Mouse (Mus musculus): ENCODE data around the gene Chst5. TPM values are rescaled to one million over a fixed set of nuclear protein-coding genes. Genes with fewer than 3 reads are reported as not detected.

The Chst5 gene
- polyA plus RNA-seq, 1 experiment: 0.09 TPM

GRCm38 (mm10) chr8:111924976-111925375 lies 14.7 kb upstream of the Chst5 start:
- H3K4me1 ChIP-seq (ENCODE audit: control insufficient read depth, insufficient read depth, insufficient read length, low read length): peaks cover 2% of the 10 kb centered on the region; the same call in 1 of the 2 replicates
- no peaks in the 10 kb centered on the region for H3K36me3 ChIP-seq (ENCODE audit: control insufficient read depth, insufficient read depth, low read length)
- no peaks in the 10 kb centered on the region for H3K27me3 ChIP-seq (ENCODE audit: control insufficient read depth, insufficient read depth, low read length)
- H3K27ac ChIP-seq (ENCODE audit: insufficient read depth, low read depth, low read length): no peak overlapping the region
- WGBS: 50% methylated on average over 7 of the region's 7 CpGs
- TF ChIP-seq CTCF (IDR thresholded peaks at IDR 0.05; ENCODE audit: extremely low read depth, insufficient read length, insufficient replicate concordance, low read depth, low read length) (no peak), POLR2A (IDR thresholded peaks at IDR 0.05; ENCODE audit: low read depth, low read length) (no peak)
- no peak overlapping the region for H3K4me3 ChIP-seq (ENCODE audit: low read depth, low read length)

GRCm38 (mm10) chr8:111923383-111923804 lies 13.1 kb upstream of the Chst5 start:
- TF ChIP-seq CTCF (IDR thresholded peaks at IDR 0.05; ENCODE audit: extremely low read depth, insufficient read length, insufficient replicate concordance, low read depth, low read length) (peak; percentile 54; the same call in 1 of the 2 replicates), POLR2A (IDR thresholded peaks at IDR 0.05; ENCODE audit: low read depth, low read length) (no peak)
- 10% methylated on average over 10 of the region's 10 CpGs for WGBS
- Histone ChIP-seq H3K27ac (ENCODE audit: insufficient read depth, low read depth, low read length) (no peak overlapping the region), H3K27me3 (ENCODE audit: control insufficient read depth, insufficient read depth, low read length) (no peaks in the 10 kb centered on the region), H3K36me3 (ENCODE audit: control insufficient read depth, insufficient read depth, low read length) (no peaks in the 10 kb centered on the region), H3K4me3 (ENCODE audit: low read depth, low read length) (peak overlapping the region; percentile 42), H3K4me1 (ENCODE audit: control insufficient read depth, insufficient read depth, insufficient read length, low read length) (peaks cover 2% of the 10 kb centered on the region; the same call in 1 of the 2 replicates)

GRCm38 (mm10) chr8:111920971-111921370 lies 10.7 kb upstream of the Chst5 start:
- WGBS: 64% methylated on average over 4 of the region's 4 CpGs
- H3K36me3 ChIP-seq (ENCODE audit: control insufficient read depth, insufficient read depth, low read length): no peaks in the 10 kb centered on the region
- no peak overlapping the region for H3K27ac ChIP-seq (ENCODE audit: insufficient read depth, low read depth, low read length)
- no peak overlapping the region for H3K4me3 ChIP-seq (ENCODE audit: low read depth, low read length)
- peaks cover 2% of the 10 kb centered on the region; the same call in 1 of the 2 replicates for H3K4me1 ChIP-seq (ENCODE audit: control insufficient read depth, insufficient read depth, insufficient read length, low read length)
- TF ChIP-seq POLR2A (IDR thresholded peaks at IDR 0.05; ENCODE audit: low read depth, low read length): no peak
- TF ChIP-seq CTCF (IDR thresholded peaks at IDR 0.05; ENCODE audit: extremely low read depth, insufficient read length, insufficient replicate concordance, low read depth, low read length): no peak
- H3K27me3 ChIP-seq (ENCODE audit: control insufficient read depth, insufficient read depth, low read length): no peaks in the 10 kb centered on the region

- TF ChIP-seq POLR2A (IDR thresholded peaks at IDR 0.05; ENCODE audit: low read depth, low read length) (no peak), CTCF (IDR thresholded peaks at IDR 0.05; ENCODE audit: extremely low read depth, insufficient read length, insufficient replicate concordance, low read depth, low read length) (peak; percentile 38; the same call in 1 of the 2 replicates)
- Histone ChIP-seq H3K27ac (ENCODE audit: insufficient read depth, low read depth, low read length) (no peak overlapping the region), H3K4me3 (ENCODE audit: low read depth, low read length) (no peak overlapping the region), H3K27me3 (ENCODE audit: control insufficient read depth, insufficient read depth, low read length) (no peaks in the 10 kb centered on the region), H3K4me1 (ENCODE audit: control insufficient read depth, insufficient read depth, insufficient read length, low read length) (peaks cover 2% of the 10 kb centered on the region; the same call in 1 of the 2 replicates), H3K36me3 (ENCODE audit: control insufficient read depth, insufficient read depth, low read length) (no peaks in the 10 kb centered on the region)
- 86% methylated on average over 2 of the region's 2 CpGs for WGBS
Observed at GRCm38 (mm10) chr8:111919663-111920062, 9.4 kb upstream of the Chst5 start.

GRCm38 (mm10) chr8:111912860-111913432 lies 2.7 kb upstream of the Chst5 start:
- Histone ChIP-seq H3K4me1 (ENCODE audit: control insufficient read depth, insufficient read depth, insufficient read length, low read length) (no peaks in the 10 kb centered on the region), H3K27me3 (ENCODE audit: control insufficient read depth, insufficient read depth, low read length) (peaks cover 14% of the 10 kb centered on the region), H3K4me3 (ENCODE audit: low read depth, low read length) (no peak overlapping the region), H3K36me3 (ENCODE audit: control insufficient read depth, insufficient read depth, low read length) (no peaks in the 10 kb centered on the region), H3K27ac (ENCODE audit: insufficient read depth, low read depth, low read length) (no peak overlapping the region)
- TF ChIP-seq CTCF (IDR thresholded peaks at IDR 0.05; ENCODE audit: extremely low read depth, insufficient read length, insufficient replicate concordance, low read depth, low read length) (no peak), POLR2A (IDR thresholded peaks at IDR 0.05; ENCODE audit: low read depth, low read length) (no peak)
- 66% methylated on average over 12 of the region's 12 CpGs for WGBS

- Histone ChIP-seq H3K4me3 (ENCODE audit: low read depth, low read length) (no peak overlapping the region), H3K36me3 (ENCODE audit: control insufficient read depth, insufficient read depth, low read length) (no peaks in the 10 kb centered on the region), H3K27ac (ENCODE audit: insufficient read depth, low read depth, low read length) (no peak overlapping the region), H3K27me3 (ENCODE audit: control insufficient read depth, insufficient read depth, low read length) (peaks cover 16% of the 10 kb centered on the region), H3K4me1 (ENCODE audit: control insufficient read depth, insufficient read depth, insufficient read length, low read length) (no peaks in the 10 kb centered on the region)
- 57% methylated on average over 7 of the region's 7 CpGs for WGBS
- no peak for TF ChIP-seq POLR2A (IDR thresholded peaks at IDR 0.05; ENCODE audit: low read depth, low read length)
- no peak for TF ChIP-seq CTCF (IDR thresholded peaks at IDR 0.05; ENCODE audit: extremely low read depth, insufficient read length, insufficient replicate concordance, low read depth, low read length)
Observed at GRCm38 (mm10) chr8:111911572-111911971, 1.3 kb upstream of the Chst5 start.

- Histone ChIP-seq H3K36me3 (ENCODE audit: control insufficient read depth, insufficient read depth, low read length) (no peaks in the 10 kb centered on the region), H3K27ac (ENCODE audit: insufficient read depth, low read depth, low read length) (no peak overlapping the region), H3K27me3 (ENCODE audit: control insufficient read depth, insufficient read depth, low read length) (peaks cover 16% of the 10 kb centered on the region), H3K4me1 (ENCODE audit: control insufficient read depth, insufficient read depth, insufficient read length, low read length) (no peaks in the 10 kb centered on the region), H3K4me3 (ENCODE audit: low read depth, low read length) (no peak overlapping the region)
- 21% methylated on average over 8 of the region's 8 CpGs for WGBS
- no peak for TF ChIP-seq CTCF (IDR thresholded peaks at IDR 0.05; ENCODE audit: extremely low read depth, insufficient read length, insufficient replicate concordance, low read depth, low read length)
- no peak for TF ChIP-seq POLR2A (IDR thresholded peaks at IDR 0.05; ENCODE audit: low read depth, low read length)
Observed at GRCm38 (mm10) chr8:111905500-111906121, 4.6 kb downstream of the Chst5 start.
